Mouse (Mus musculus) midbrain, embryonic 11.5 days (tissue): ENCODE results near the gene Gm28729. TPM values are rescaled to one million over a fixed set of nuclear protein-coding genes. Genes with fewer than 3 reads are reported as not detected.
A peak's percentile ranks its signal among the peaks of the same experiment; 100 is the strongest.
"Not testable (repeated sequence)": the region's sequence is repeated elsewhere in the genome, so short reads cannot be mapped to it uniquely, and the experiment has no call there.

Experiments
- ATAC-seq: fragments of 200-750 bp; cut with Nextera tagmentation; 2 replicates; pipeline ENCODE4 v1.8.0; 2017; ENCODE audit warnings: moderate TSS enrichment, moderate library complexity; ENCODE audit not compliant: low FRiP score
- DNase-seq: peaks from one replicate; pipeline ENCODE4 v3.0.0; 2015; ENCODE audit warnings: low spot score; ENCODE audit errors: missing footprints
- H3K27ac ChIP-seq: fragments of 300-500 bp; sonication (generic); 2 replicates; pipeline ENCODE4 v1.5.1; 2014; ENCODE audit warnings: low read depth, low read length
- H3K27me3 ChIP-seq: fragments of 300-500 bp; sonication (generic); 2 replicates; pipeline ENCODE4 v1.6.1; 2014; ENCODE audit warnings: mild to moderate bottlenecking, low read length, moderate library complexity, mixed read lengths; ENCODE audit not compliant: control insufficient read depth, insufficient read depth
- H3K36me3 ChIP-seq: fragments of 300-500 bp; sonication (generic); 2 replicates; pipeline ENCODE4 v1.6.1; 2014; ENCODE audit warnings: mild to moderate bottlenecking, low read length, moderate library complexity, mixed read lengths; ENCODE audit not compliant: control insufficient read depth, insufficient read depth
- H3K4me1 ChIP-seq: fragments of 300-500 bp; sonication (generic); 2 replicates; pipeline ENCODE4 v1.6.1; 2014; ENCODE audit warnings: low read length; ENCODE audit not compliant: control insufficient read depth, insufficient read depth
- H3K4me2 ChIP-seq: fragments of 300-500 bp; sonication (generic); 2 replicates; pipeline ENCODE4 v1.6.1; 2014; ENCODE audit warnings: mild to moderate bottlenecking, moderate library complexity
- H3K4me3 ChIP-seq: fragments of 300-500 bp; sonication (generic); 2 replicates; pipeline ENCODE4 v1.5.1; 2014; ENCODE audit warnings: low read depth, low read length
- H3K9ac ChIP-seq: fragments of 300-500 bp; sonication (generic); 2 replicates; pipeline ENCODE4 v1.6.1; 2014; ENCODE audit warnings: low read length
- H3K9me3 ChIP-seq: fragments of 300-500 bp; sonication (generic); 2 replicates; pipeline ENCODE4 v1.6.1; 2016; ENCODE audit warnings: low read length; ENCODE audit not compliant: control insufficient read depth
- WGBS: fragments of 180-500 bp; shearing (Covaris S2); extraction: QIAGEN DNeasy Blood & Tissue Kit; methylation state at CpG from one replicate; pipeline ENCODE4 v1.1.7; 2014; 5-methylcytosine and 5-hydroxymethylcytosine counted together
- polyA plus RNA-seq: library from polyadenylated mRNA; unstranded; fragments of >200 nt; fragmentation: Nextera tagmentation; extraction: Ambion mirVana; gene quantifications from 2 replicates; pipeline ENCODE4 v1.2.1, GENCODE M21; 2014

The Gm28729 gene
- polyA plus RNA-seq, 1 experiment from 2014 or later: not detected

GRCm38 (mm10) chr9:96483648-96484047 lies 41.4 kb downstream of the Gm28729 start:
- ATAC-seq (no peak), DNase-seq (peak; percentile 26)
- H3K4me3 ChIP-seq: no peak overlapping the region
- no peak overlapping the region for H3K27ac ChIP-seq
- no peaks in the 10 kb centered on the region for H3K36me3 ChIP-seq
- H3K9ac ChIP-seq: no peak overlapping the region
- H3K4me2 ChIP-seq: no peak overlapping the region
- no peaks in the 10 kb centered on the region for H3K4me1 ChIP-seq
- no peaks in the 10 kb centered on the region for H3K9me3 ChIP-seq
- no peaks in the 10 kb centered on the region for H3K27me3 ChIP-seq
- 64% methylated on average over 2 of the region's 2 CpGs for WGBS

- H3K4me3 ChIP-seq: no peak overlapping the region
- DNase-seq (no peak), ATAC-seq (no peak)
- no peak overlapping the region for H3K4me2 ChIP-seq
- H3K27ac ChIP-seq: no peak overlapping the region
- H3K9me3 ChIP-seq: no peaks in the 10 kb centered on the region
- H3K27me3 ChIP-seq: no peaks in the 10 kb centered on the region
- no peak overlapping the region for H3K9ac ChIP-seq
- H3K36me3 ChIP-seq: no peaks in the 10 kb centered on the region
- WGBS: 75% methylated on average over 3 of the region's 3 CpGs
- no peaks in the 10 kb centered on the region for H3K4me1 ChIP-seq
Measured at GRCm38 (mm10) chr9:96483028-96483427, 42.0 kb downstream of the Gm28729 start.

- H3K27ac ChIP-seq: peak within 1 kb of the TSS; percentile 75
- DNase-seq: peak; percentile 100
- no peaks in the 10 kb centered on the region for H3K27me3 ChIP-seq
- H3K36me3 ChIP-seq: 0 out of 2 replicates have a peak, but pooled peaks cover 2% of the 10 kb centered on the region
- WGBS: 0% methylated on average over 62 of the region's 74 CpGs
- H3K4me1 ChIP-seq: peaks cover 5% of the 10 kb centered on the region; the same call in 1 of the 2 replicates
- H3K4me2 ChIP-seq: peak within 1 kb of the TSS; percentile 67
- ATAC-seq: peak; percentile 99
- peak within 1 kb of the TSS; percentile 88 for H3K4me3 ChIP-seq
- H3K9me3 ChIP-seq: no peaks in the 10 kb centered on the region
- peak within 1 kb of the TSS; percentile 80 for H3K9ac ChIP-seq
Measured at GRCm38 (mm10) chr9:96478071-96478888, 46.8 kb downstream of the Gm28729 start, which contains the start of gene Rnf7. Gene Rnf7 (minus strand): TSS chr9:96478675.

- Histone ChIP-seq H3K4me1 (peaks cover 4% of the 10 kb centered on the region; the same call in 1 of the 2 replicates), H3K4me3 (no peak overlapping the region), H3K9me3 (no peaks in the 10 kb centered on the region), H3K36me3 (peaks cover 4% of the 10 kb centered on the region; the same call in 1 of the 2 replicates), H3K4me2 (no peak overlapping the region), H3K9ac (no peak overlapping the region), H3K27me3 (no peaks in the 10 kb centered on the region), H3K27ac (no peak overlapping the region)
- 79% methylated on average over 3 of the region's 3 CpGs for WGBS
- ATAC-seq: no peak
- DNase-seq: no peak
Measured at GRCm38 (mm10) chr9:96472356-96472755, 52.7 kb downstream of the Gm28729 start.

GRCm38 (mm10) chr9:96471681-96472080 lies 53.4 kb downstream of the Gm28729 start:
- not testable (repeated sequence) for H3K4me3 ChIP-seq, H3K4me2 ChIP-seq, ATAC-seq, H3K4me1 ChIP-seq, H3K9ac ChIP-seq, DNase-seq, H3K36me3 ChIP-seq, H3K9me3 ChIP-seq, H3K27me3 ChIP-seq, H3K27ac ChIP-seq
- 90% methylated on average over 4 of the region's 4 CpGs for WGBS

GRCm38 (mm10) chr9:96470266-96470974 lies 54.6 kb downstream of the Gm28729 start:
- no peaks in the 10 kb centered on the region for H3K27me3 ChIP-seq
- H3K9ac ChIP-seq: no peak overlapping the region
- H3K36me3 ChIP-seq: peaks cover 4% of the 10 kb centered on the region; the same call in 1 of the 2 replicates
- H3K4me3 ChIP-seq: no peak overlapping the region
- no peak overlapping the region for H3K27ac ChIP-seq
- no peak for ATAC-seq
- no peaks in the 10 kb centered on the region for H3K9me3 ChIP-seq
- 94% methylated on average over 8 of the region's 8 CpGs for WGBS
- DNase-seq: no peak
- no peak overlapping the region for H3K4me2 ChIP-seq
- no peaks in the 10 kb centered on the region for H3K4me1 ChIP-seq

GRCm38 (mm10) chr9:96469556-96470265 lies 55.4 kb downstream of the Gm28729 start:
- Histone ChIP-seq H3K27me3 (no peaks in the 10 kb centered on the region), H3K9ac (no peak overlapping the region), H3K4me2 (no peak overlapping the region), H3K36me3 (peaks cover 2% of the 10 kb centered on the region; the same call in 1 of the 2 replicates), H3K9me3 (no peaks in the 10 kb centered on the region), H3K27ac (no peak overlapping the region), H3K4me3 (no peak overlapping the region), H3K4me1 (no peaks in the 10 kb centered on the region)
- no peak for DNase-seq
- WGBS: 76% methylated on average over 8 of the region's 8 CpGs
- no peak for ATAC-seq

- Histone ChIP-seq H3K36me3 (peaks cover 2% of the 10 kb centered on the region; the same call in 1 of the 2 replicates), H3K27me3 (no peaks in the 10 kb centered on the region), H3K27ac (no peak overlapping the region), H3K4me1 (no peaks in the 10 kb centered on the region), H3K4me2 (no peak overlapping the region), H3K9me3 (peaks cover 6% of the 10 kb centered on the region; the same call in 1 of the 2 replicates), H3K9ac (no peak overlapping the region), H3K4me3 (no peak overlapping the region)
- WGBS: 83% methylated on average over 10 of the region's 10 CpGs
- ATAC-seq: no peak
- DNase-seq: no peak
Measured at GRCm38 (mm10) chr9:96463708-96464107, 61.4 kb downstream of the Gm28729 start.
